Mouse (Mus musculus) small intestine, adult 2 months (tissue): ENCODE measurements around the gene Nckap5.

Source experiments
- CTCF ChIP-seq: fragments of 200-500 bp; IDR thresholded peaks from 2 replicates; pipeline ENCODE4 v1.5.1; 2012; ENCODE audit warnings: low read depth, mild to moderate bottlenecking, control low read depth, inconsistent platforms, low read length, moderate library complexity, mixed read lengths; ENCODE audit not compliant: insufficient replicate concordance, insufficient read length; ENCODE audit errors: extremely low read depth
- POLR2A ChIP-seq: fragments of 200-500 bp; IDR thresholded peaks from 2 replicates; pipeline ENCODE4 v1.6.1; 2012; ENCODE audit warnings: low read depth, mild to moderate bottlenecking, control low read depth, inconsistent platforms, low read length, moderate library complexity

DNA sequence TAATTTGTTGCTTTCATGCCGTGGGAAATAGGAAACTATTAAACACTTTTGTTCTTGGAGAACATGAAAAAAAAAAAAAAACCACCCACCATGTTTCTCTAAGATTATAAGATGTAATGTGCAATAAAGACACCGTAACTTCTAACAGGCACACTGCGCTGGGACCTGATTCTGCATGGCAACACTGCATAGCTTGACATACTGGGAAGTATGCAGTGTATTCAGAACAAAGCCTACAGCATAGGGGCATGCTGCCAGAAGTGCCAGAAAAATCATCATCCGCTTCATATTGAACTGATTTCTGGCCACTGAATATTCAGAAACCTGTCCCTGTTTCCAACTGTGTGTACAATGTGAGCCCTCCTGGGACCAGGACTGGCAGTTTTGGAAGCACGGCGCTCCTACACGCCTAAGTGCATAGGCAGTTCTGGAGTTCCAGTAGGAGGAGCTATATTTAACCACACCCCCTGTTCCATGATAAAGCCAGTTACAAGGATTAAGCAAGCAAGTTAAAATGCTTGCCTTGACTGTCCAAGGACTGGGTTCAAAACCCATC is 302.5 kb downstream of the Nckap5 start:
- no peak for TF ChIP-seq POLR2A
- no peak for TF ChIP-seq CTCF
